Mouse (Mus musculus) intestine, postnatal 0 days (tissue): ENCODE data around the gene Foxk1. TPM values are rescaled to one million over a fixed set of nuclear protein-coding genes. Genes with fewer than 3 reads are reported as not detected.

ENCODE experiments used
- ATAC-seq: fragments of 200-750 bp; cut with Nextera tagmentation; 2 replicates; pipeline ENCODE4 v1.8.0; 2017; ENCODE audit warnings: mild to moderate bottlenecking, moderate TSS enrichment, moderate library complexity
- H3K27ac ChIP-seq: fragments of 300-500 bp; sonication (generic); 2 replicates; pipeline ENCODE4 v1.5.1; 2014; ENCODE audit warnings: mild to moderate bottlenecking, low read depth, low read length, moderate library complexity
- H3K27me3 ChIP-seq: fragments of 300-500 bp; sonication (generic); replicated peaks from 2 replicates; pipeline ENCODE4 v1.6.1; 2014; ENCODE audit warnings: low read length, mixed read lengths; ENCODE audit not compliant: control insufficient read depth, insufficient read depth
- H3K36me3 ChIP-seq: fragments of 300-500 bp; sonication (generic); 2 replicates; pipeline ENCODE4 v1.6.1; 2014; ENCODE audit warnings: mild to moderate bottlenecking, moderate library complexity; ENCODE audit not compliant: control insufficient read depth, insufficient read depth
- H3K4me1 ChIP-seq: fragments of 300-500 bp; sonication (generic); replicated peaks from 2 replicates; pipeline ENCODE4 v1.6.1; 2014; ENCODE audit warnings: antibody characterized with exemption, low read length, mixed read lengths; ENCODE audit not compliant: control insufficient read depth, insufficient read depth
- H3K4me2 ChIP-seq: fragments of 300-500 bp; sonication (generic); replicated peaks from 2 replicates; pipeline ENCODE4 v1.6.1; 2014; ENCODE audit warnings: low read depth, mild to moderate bottlenecking, moderate library complexity
- H3K4me3 ChIP-seq: fragments of 300-500 bp; sonication (generic); 2 replicates; pipeline ENCODE4 v1.5.1; 2014; ENCODE audit warnings: low read depth, low read length
- H3K9ac ChIP-seq: fragments of 300-500 bp; sonication (generic); 2 replicates; pipeline ENCODE4 v1.6.1; 2014; ENCODE audit warnings: mild to moderate bottlenecking, low read depth, low read length
- H3K9me3 ChIP-seq: fragments of 300-500 bp; sonication (generic); 2 replicates; pipeline ENCODE4 v1.6.1; 2016; ENCODE audit warnings: mixed run types; ENCODE audit not compliant: control insufficient read depth
- CTCF ChIP-seq: sonication (generic); IDR thresholded peaks from 2 replicates; pipeline ENCODE4 v1.5.1; 2016; ENCODE audit warnings: low read depth, mild to moderate bottlenecking, control low read depth, antibody characterized with exemption, moderate library complexity
- WGBS: fragments of 180-500 bp; shearing (Covaris S2); extraction: QIAGEN DNeasy Blood & Tissue Kit; methylation state at CpG from one replicate; pipeline ENCODE4 v1.1.7; 2014; 5-methylcytosine and 5-hydroxymethylcytosine counted together
- polyA plus RNA-seq: library from polyadenylated mRNA; unstranded; fragments of >200 nt; fragmentation: Nextera tagmentation; extraction: Ambion mirVana; gene quantifications from 2 replicates; pipeline ENCODE4 v1.2.1, GENCODE M21; 2015

Gene Foxk1
- polyA plus RNA-seq, 1 experiment from 2014 or later = 2.6 TPM

GRCm38 (mm10) chr5:142367085-142368081 is 33.9 kb upstream of the Foxk1 start:
- Histone ChIP-seq H3K9ac (peak overlapping the region; percentile 57), H3K27ac (peak overlapping the region; percentile 62), H3K4me2 (peak overlapping the region; percentile 76), H3K9me3 (no peaks in the 10 kb centered on the region), H3K27me3 (no peaks in the 10 kb centered on the region), H3K36me3 (no peaks in the 10 kb centered on the region), H3K4me1 (peaks cover 6% of the 10 kb centered on the region), H3K4me3 (peak overlapping the region; percentile 56)
- TF ChIP-seq CTCF = peak; percentile 99
- WGBS = under 1% methylated on average over 70 of the region's 83 CpGs
- ATAC-seq = peak; percentile 91

DNA sequence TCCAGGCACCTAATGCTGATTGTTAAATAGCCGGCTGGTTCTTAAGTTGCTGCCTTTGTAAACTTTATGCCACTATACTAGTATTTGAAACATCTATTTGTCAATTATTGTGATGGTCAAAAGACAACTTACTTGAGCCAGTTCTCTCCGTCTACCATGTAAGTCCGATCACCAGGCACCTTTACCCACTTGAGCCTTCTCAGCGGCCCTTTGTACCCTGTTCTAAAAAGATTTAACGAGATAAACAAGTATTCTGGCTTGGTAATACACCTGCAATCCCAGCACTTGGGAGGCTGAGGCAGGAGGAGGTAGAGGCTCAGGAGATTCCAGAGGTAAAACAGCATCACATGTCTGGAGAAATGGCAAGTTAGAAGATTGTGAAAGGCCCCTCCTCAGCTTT is 33.2 kb upstream of the Foxk1 start:
- Histone ChIP-seq H3K9me3 (no peaks in the 10 kb centered on the region), H3K9ac (peak overlapping the region; percentile 57), H3K4me1 (peaks cover 6% of the 10 kb centered on the region), H3K27ac (peak overlapping the region; percentile 62), H3K4me2 (peak overlapping the region; percentile 76), H3K4me3 (peak overlapping the region; percentile 56), H3K27me3 (no peaks in the 10 kb centered on the region), H3K36me3 (no peaks in the 10 kb centered on the region)
- WGBS = 23% methylated on average over 5 of the region's 5 CpGs
- ATAC-seq = no peak
- no peak for TF ChIP-seq CTCF

- Histone ChIP-seq H3K36me3 (no peaks in the 10 kb centered on the region), H3K4me3 (no peak overlapping the region), H3K27me3 (no peaks in the 10 kb centered on the region), H3K4me2 (no peak overlapping the region), H3K27ac (no peak overlapping the region), H3K9me3 (no peaks in the 10 kb centered on the region), H3K9ac (no peak overlapping the region), H3K4me1 (peaks cover 6% of the 10 kb centered on the region)
- ATAC-seq = no peak
- no peak for TF ChIP-seq CTCF
- 90% methylated on average over 4 of the region's 4 CpGs for WGBS
These were observed 30.7 kb upstream of the Foxk1 start for GRCm38 (mm10) chr5:142370406-142371171.

DNA sequence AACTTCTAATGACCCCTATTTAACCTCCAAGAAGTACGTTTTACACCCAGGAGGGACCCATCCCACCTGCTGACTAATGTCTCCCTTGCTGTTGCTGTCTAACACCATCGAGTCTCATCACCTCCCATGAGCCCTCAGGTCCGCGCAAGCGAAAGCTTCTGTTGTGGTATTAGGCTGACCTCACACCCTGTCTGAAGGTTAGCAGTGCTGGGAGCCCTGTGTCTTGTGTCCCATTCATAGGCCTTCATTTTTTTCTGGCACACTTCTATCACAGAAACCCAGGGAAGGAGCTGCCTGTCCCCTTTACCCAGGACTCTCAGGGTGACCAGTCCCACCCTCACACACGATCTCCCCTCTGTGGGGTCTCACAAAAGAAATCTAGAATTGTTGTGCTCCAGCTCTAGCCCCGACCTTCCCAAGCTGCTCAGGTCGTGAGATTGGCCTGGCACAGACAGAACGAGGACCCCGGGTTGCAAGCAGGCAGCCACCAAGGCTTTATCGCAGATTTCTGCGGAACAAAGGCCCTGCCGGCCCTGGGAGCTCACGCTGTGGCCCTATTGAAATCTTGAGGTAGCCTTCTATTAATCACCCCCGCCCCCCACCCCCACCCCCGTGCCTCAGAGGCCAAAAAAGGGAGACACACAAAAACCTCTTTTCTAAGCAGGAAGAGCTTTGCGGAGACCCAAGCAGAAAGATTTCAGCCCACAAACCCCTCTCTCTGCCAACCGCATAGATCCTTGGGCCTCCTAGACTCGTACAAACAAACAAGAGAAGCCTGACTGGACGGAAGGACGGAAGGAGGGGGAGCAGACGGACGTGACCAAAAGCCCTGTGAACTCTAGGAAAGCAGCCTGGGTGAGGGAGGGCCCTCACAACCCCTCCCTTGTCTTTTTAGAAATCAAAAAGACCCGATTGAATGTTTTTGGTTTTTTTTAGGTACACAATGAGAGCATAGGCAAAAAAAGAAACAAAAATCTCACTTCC is 29.8 kb upstream of the Foxk1 start:
- H3K36me3 ChIP-seq = no peaks in the 10 kb centered on the region
- peaks cover 2% of the 10 kb centered on the region for H3K4me1 ChIP-seq
- H3K9ac ChIP-seq = no peak overlapping the region
- 0 out of 2 replicates have a peak overlapping the region, but pooled peaks have one; percentile 52 for H3K27ac ChIP-seq
- no peak overlapping the region; the same call in 1 of the 2 replicates for H3K4me2 ChIP-seq
- ATAC-seq = no peak
- no peak overlapping the region for H3K4me3 ChIP-seq
- no peaks in the 10 kb centered on the region for H3K27me3 ChIP-seq
- WGBS = 37% methylated on average over 24 of the region's 24 CpGs
- H3K9me3 ChIP-seq = no peaks in the 10 kb centered on the region
- TF ChIP-seq CTCF = no peak

DNA sequence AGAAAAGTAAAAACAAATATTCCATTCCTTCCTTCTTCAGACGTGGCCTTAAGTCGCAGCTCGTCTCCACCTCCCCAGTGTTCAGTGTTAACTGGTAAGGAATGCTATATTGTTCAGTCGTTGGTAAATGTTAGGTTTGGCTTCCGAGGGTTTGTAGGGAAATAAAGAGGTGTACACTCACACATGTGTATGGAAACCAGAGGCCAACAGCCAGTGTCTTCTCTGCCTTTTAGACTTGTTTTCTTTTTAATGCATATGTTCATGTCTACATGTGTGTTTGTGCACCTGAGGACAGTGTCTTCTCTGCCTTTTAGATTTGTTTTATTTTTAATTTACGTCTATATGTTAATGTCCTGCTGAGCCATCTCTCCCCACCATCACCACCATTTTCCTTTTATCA is 29.1 kb upstream of the Foxk1 start:
- Histone ChIP-seq H3K9me3 (no peaks in the 10 kb centered on the region), H3K36me3 (no peaks in the 10 kb centered on the region), H3K4me2 (no peak overlapping the region), H3K9ac (no peak overlapping the region), H3K27me3 (no peaks in the 10 kb centered on the region), H3K4me1 (no peaks in the 10 kb centered on the region), H3K27ac (no peak overlapping the region), H3K4me3 (no peak overlapping the region)
- whole genome bisulfite sequencing = 58% methylated on average over 6 of the region's 6 CpGs
- TF ChIP-seq CTCF = no peak
- ATAC-seq = no peak
